Mouse (Mus musculus): ENCODE results near the gene Tmem251. TPM values are rescaled to one million over a fixed set of nuclear protein-coding genes. Genes with fewer than 3 reads are reported as not detected.

Tmem251 gene
- polyA plus RNA-seq, 2 experiments, result 2.0 to 6.7 TPM

GRCm38 (mm10) chr12:102698089-102698684 is 45.4 kb upstream of the Tmem251 start:
- ATAC-seq (ENCODE audit: insufficient read depth), result peak; percentile 52
- 13% methylated on average over 1 of the region's 1 CpGs for WGBS (ENCODE audit: insufficient replicate concordance)
- Histone ChIP-seq H3K27me3 (ENCODE audit: control insufficient read depth, insufficient read depth, low read length) (no peaks in the 10 kb centered on the region), H3K9me3 (ENCODE audit: control insufficient read depth, low read length) (no peaks in the 10 kb centered on the region), H3K36me3 (replicated peaks; ENCODE audit: control insufficient read depth, insufficient read depth, low read depth) (no peaks in the 10 kb centered on the region), H3K27ac (no peak overlapping the region), H3K4me1 (replicated peaks; ENCODE audit: control insufficient read depth in 2 of 2, insufficient read depth in 2 of 2, low read length in 1 of 2) (peaks cover 0 to 25% of the 10 kb centered on the region in 2 experiments; a peak in 3 of 4 replicates), H3K4me2 (ENCODE audit: low read depth) (no peak overlapping the region), H3K9ac (replicated peaks) (no peak overlapping the region), H3K4me3 (ENCODE audit: insufficient read depth in 1 of 2, low read depth in 2 of 2, low read length in 2 of 2) (no peak overlapping the region)
- DNase-seq (ENCODE audit: low read depth in 3 of 3, low spot score in 3 of 3), result no peak
- TF ChIP-seq EP300 (IDR thresholded peaks at IDR 0.05; ENCODE audit: low read depth), result no peak

- TF ChIP-seq CTCF (IDR thresholded peaks at IDR 0.05; ENCODE audit: low read depth) (no peak), EP300 (IDR thresholded peaks at IDR 0.05; ENCODE audit: low read depth) (no peak)
- H3K4me1 ChIP-seq (replicated peaks; ENCODE audit: control insufficient read depth in 2 of 2, insufficient read depth in 2 of 2, low read length in 1 of 2), result peaks cover 0 to 33% of the 10 kb centered on the region in 2 experiments; a peak in 3 of 4 replicates
- ATAC-seq (ENCODE audit: insufficient read depth), result no peak
These were observed 44.4 kb upstream of the Tmem251 start for GRCm38 (mm10) chr12:102699156-102699555.

GRCm38 (mm10) chr12:102700453-102700852 is 43.1 kb upstream of the Tmem251 start:
- H3K4me2 ChIP-seq (ENCODE audit: low read depth), result no peak overlapping the region
- DNase-seq (ENCODE audit: low read depth in 3 of 3, low spot score in 3 of 3), result no peak
- no peak overlapping the region for H3K27ac ChIP-seq
- H3K4me3 ChIP-seq (ENCODE audit: insufficient read depth in 1 of 2, low read depth in 2 of 2, low read length in 2 of 2), result no peak overlapping the region
- WGBS (ENCODE audit: insufficient replicate concordance), result 73% methylated on average over 12 of the region's 12 CpGs
- TF ChIP-seq CTCF (IDR thresholded peaks at IDR 0.05; ENCODE audit: low read depth) (no peak), EP300 (IDR thresholded peaks at IDR 0.05; ENCODE audit: low read depth) (no peak)
- no peak overlapping the region for H3K9ac ChIP-seq (replicated peaks)
- H3K4me1 ChIP-seq (replicated peaks; ENCODE audit: control insufficient read depth in 2 of 2, insufficient read depth in 2 of 2, low read length in 1 of 2), result peaks cover 0 to 33% of the 10 kb centered on the region in 2 experiments; a peak in 3 of 4 replicates
- H3K36me3 ChIP-seq (replicated peaks; ENCODE audit: control insufficient read depth, insufficient read depth, low read depth), result no peaks in the 10 kb centered on the region
- no peaks in the 10 kb centered on the region for H3K27me3 ChIP-seq (ENCODE audit: control insufficient read depth, insufficient read depth, low read length)
- H3K9me3 ChIP-seq (ENCODE audit: control insufficient read depth, low read length), result no peaks in the 10 kb centered on the region
- no peak for ATAC-seq (ENCODE audit: insufficient read depth)

More at GRCm38 (mm10) chr12:102699156-102699555, 44.4 kb upstream of the Tmem251 start:
- no peak overlapping the region for H3K4me3 ChIP-seq (ENCODE audit: insufficient read depth in 1 of 2, low read depth in 2 of 2, low read length in 2 of 2)
- H3K27me3 ChIP-seq (ENCODE audit: control insufficient read depth, insufficient read depth, low read length), result no peaks in the 10 kb centered on the region
- H3K4me2 ChIP-seq (ENCODE audit: low read depth), result no peak overlapping the region
- H3K9ac ChIP-seq (replicated peaks), result no peak overlapping the region
- H3K9me3 ChIP-seq (ENCODE audit: control insufficient read depth, low read length), result no peaks in the 10 kb centered on the region
- H3K27ac ChIP-seq, result no peak overlapping the region
- no peak for DNase-seq (ENCODE audit: low read depth in 3 of 3, low spot score in 3 of 3)
- WGBS (ENCODE audit: insufficient replicate concordance), result 46% methylated on average over 1 of the region's 1 CpGs
- no peaks in the 10 kb centered on the region for H3K36me3 ChIP-seq (replicated peaks; ENCODE audit: control insufficient read depth, insufficient read depth, low read depth)

- Histone ChIP-seq H3K9me3 (ENCODE audit: control insufficient read depth, low read length) (no peaks in the 10 kb centered on the region), H3K4me2 (ENCODE audit: low read depth) (no peak overlapping the region), H3K4me1 (replicated peaks; ENCODE audit: control insufficient read depth in 2 of 2, insufficient read depth in 2 of 2, low read length in 1 of 2) (peaks cover 0 to 35% of the 10 kb centered on the region in 2 experiments; a peak in 3 of 4 replicates), H3K4me3 (ENCODE audit: insufficient read depth in 1 of 2, low read depth in 2 of 2, low read length in 2 of 2) (no peak overlapping the region), H3K36me3 (replicated peaks; ENCODE audit: control insufficient read depth, insufficient read depth, low read depth) (no peaks in the 10 kb centered on the region), H3K27me3 (ENCODE audit: control insufficient read depth, insufficient read depth, low read length) (no peaks in the 10 kb centered on the region), H3K27ac (no peak overlapping the region), H3K9ac (replicated peaks) (no peak overlapping the region)
- ATAC-seq (ENCODE audit: insufficient read depth), result no peak
- 65% methylated on average over 5 of the region's 5 CpGs for WGBS (ENCODE audit: insufficient replicate concordance)
- DNase-seq (ENCODE audit: low read depth in 3 of 3, low spot score in 3 of 3), result no peak
- TF ChIP-seq EP300 (IDR thresholded peaks at IDR 0.05; ENCODE audit: low read depth) (no peak), CTCF (IDR thresholded peaks at IDR 0.05; ENCODE audit: low read depth) (no peak)
These were observed 41.8 kb upstream of the Tmem251 start for GRCm38 (mm10) chr12:102701691-102702207.

GRCm38 (mm10) chr12:102702356-102703110 is 41.0 kb upstream of the Tmem251 start:
- peak overlapping the region; percentile 94 for H3K4me2 ChIP-seq (ENCODE audit: low read depth)
- H3K36me3 ChIP-seq (replicated peaks; ENCODE audit: control insufficient read depth, insufficient read depth, low read depth), result no peaks in the 10 kb centered on the region
- no peak overlapping the region for H3K27ac ChIP-seq
- H3K4me1 ChIP-seq (replicated peaks; ENCODE audit: control insufficient read depth in 2 of 2, insufficient read depth in 2 of 2, low read length in 1 of 2), result peaks cover 0 to 33% of the 10 kb centered on the region in 2 experiments; a peak in 3 of 4 replicates
- peak; percentile 66 to 71 (median 69) for DNase-seq (ENCODE audit: low read depth in 3 of 3, low spot score in 3 of 3)
- H3K4me3 ChIP-seq (ENCODE audit: insufficient read depth in 1 of 2, low read depth in 2 of 2, low read length in 2 of 2), result peak overlapping the region in 1 of 2 experiments; percentile 3; a peak in 1 of 4 replicates
- TF ChIP-seq CTCF (IDR thresholded peaks at IDR 0.05; ENCODE audit: low read depth) (peak; percentile 72), EP300 (IDR thresholded peaks at IDR 0.05; ENCODE audit: low read depth) (no peak)
- no peak overlapping the region for H3K9ac ChIP-seq (replicated peaks)
- H3K9me3 ChIP-seq (ENCODE audit: control insufficient read depth, low read length), result no peaks in the 10 kb centered on the region
- WGBS (ENCODE audit: insufficient replicate concordance), result 10% methylated on average over 15 of the region's 15 CpGs
- H3K27me3 ChIP-seq (ENCODE audit: control insufficient read depth, insufficient read depth, low read length), result no peaks in the 10 kb centered on the region; the same call in 1 of the 2 replicates
- ATAC-seq (ENCODE audit: insufficient read depth), result no peak
